Mouse (Mus musculus) bone marrow, adult 2 months (tissue): ENCODE data around the gene Ntng2. TPM values are rescaled to one million over a fixed set of nuclear protein-coding genes. Genes with fewer than 3 reads are reported as not detected.

Source experiments
- H3K27ac ChIP-seq: fragments of 200-500 bp; 2 replicates; pipeline ENCODE4 v1.5.1; 2012; ENCODE audit warnings: low read depth, mild to moderate bottlenecking, control low read depth, inconsistent platforms, low read length; ENCODE audit not compliant: control insufficient read depth, poor library complexity, insufficient read depth
- H3K4me1 ChIP-seq: fragments of 200-500 bp; 2 replicates; pipeline ENCODE4 v1.6.1; 2011; ENCODE audit warnings: low read length; ENCODE audit not compliant: control insufficient read depth, insufficient read depth
- H3K4me3 ChIP-seq: fragments of 200-500 bp; replicated peaks from 2 replicates; pipeline ENCODE3; 2011; ENCODE audit warnings: mild to moderate bottlenecking, low read depth, low read length, control low read depth; ENCODE audit not compliant: control insufficient read depth
- CTCF ChIP-seq: fragments of 200-500 bp; IDR thresholded peaks from 2 replicates; pipeline ENCODE4 v1.5.1; 2011; ENCODE audit warnings: low read length, control low read depth; ENCODE audit not compliant: control insufficient read depth, insufficient read depth
- POLR2A ChIP-seq: fragments of 200-500 bp; IDR thresholded peaks from 2 replicates; pipeline ENCODE4 v1.6.1; 2011; ENCODE audit warnings: low read depth, mild to moderate bottlenecking, control low read depth, low read length, borderline replicate concordance; ENCODE audit not compliant: control insufficient read depth
- WGBS: fragments of 180-500 bp; shearing (Covaris S2); methylation state at CpG from one replicate; pipeline ENCODE4 v1.1.7; 2018; 5-methylcytosine and 5-hydroxymethylcytosine counted together
- polyA plus RNA-seq: library from polyadenylated mRNA; stranded (reverse); fragments of >200 nt; gene quantifications from 2 replicates; pipeline ENCODE4 v1.2.4, GENCODE M21; 2011; ENCODE audit warnings: low replicate concordance; ENCODE audit not compliant: missing spikeins, insufficient read depth, insufficient read length

Ntng2 gene
- polyA plus RNA-seq, 1 experiment, result 30.8 TPM

- WGBS, result 49% methylated on average over 7 of the region's 7 CpGs
- TF ChIP-seq CTCF (no peak), POLR2A (no peak)
- peaks cover 5% of the 10 kb centered on the region; the same call in 1 of the 2 replicates for H3K4me1 ChIP-seq
- H3K4me3 ChIP-seq, result peak overlapping the region; percentile 14
- H3K27ac ChIP-seq, result peak overlapping the region; percentile 70
Observed at GRCm38 (mm10) chr2:29246891-29247290, 5.9 kb downstream of the Ntng2 start.

GRCm38 (mm10) chr2:29246275-29246674, 6.5 kb downstream of the Ntng2 start:
- H3K4me3 ChIP-seq, result no peak overlapping the region
- H3K27ac ChIP-seq, result no peak overlapping the region; the same call in 1 of the 2 replicates
- no peak for TF ChIP-seq POLR2A
- no peak for TF ChIP-seq CTCF
- peaks cover 5% of the 10 kb centered on the region; the same call in 1 of the 2 replicates for H3K4me1 ChIP-seq
- WGBS, result 85% methylated on average over 3 of the region's 3 CpGs

GRCm38 (mm10) chr2:29245341-29245779, 7.4 kb downstream of the Ntng2 start:
- WGBS, result 5% methylated on average over 10 of the region's 10 CpGs
- Histone ChIP-seq H3K4me3 (no peak overlapping the region), H3K27ac (no peak overlapping the region), H3K4me1 (peaks cover 5% of the 10 kb centered on the region; the same call in 1 of the 2 replicates)
- TF ChIP-seq CTCF (peak; percentile 71), POLR2A (no peak)

GRCm38 (mm10) chr2:29239329-29239728, 13.5 kb downstream of the Ntng2 start:
- no peak overlapping the region for H3K27ac ChIP-seq

GRCm38 (mm10) chr2:29237623-29238022, 15.2 kb downstream of the Ntng2 start:
- WGBS, result 34% methylated on average over 4 of the region's 4 CpGs
- H3K4me3 ChIP-seq, result no peak overlapping the region
- no peaks in the 10 kb centered on the region for H3K4me1 ChIP-seq

More at GRCm38 (mm10) chr2:29239329-29239728, 13.5 kb downstream of the Ntng2 start:
- TF ChIP-seq CTCF, result no peak
- no peak for TF ChIP-seq POLR2A
- Histone ChIP-seq H3K4me1 (no peaks in the 10 kb centered on the region), H3K4me3 (no peak overlapping the region)
- 81% methylated on average over 17 of the region's 17 CpGs for WGBS

GRCm38 (mm10) chr2:29235811-29236210, 17.0 kb downstream of the Ntng2 start:
- Histone ChIP-seq H3K4me1 (no peaks in the 10 kb centered on the region), H3K4me3 (no peak overlapping the region), H3K27ac (no peak overlapping the region)
- TF ChIP-seq CTCF (no peak), POLR2A (no peak)
- WGBS, result 84% methylated on average over 7 of the region's 7 CpGs

More at GRCm38 (mm10) chr2:29237623-29238022, 15.2 kb downstream of the Ntng2 start:
- TF ChIP-seq POLR2A, result no peak
- peak; percentile 81 for TF ChIP-seq CTCF
- H3K27ac ChIP-seq, result no peak overlapping the region

GRCm38 (mm10) chr2:29235026-29235425, 17.8 kb downstream of the Ntng2 start:
- 80% methylated on average over 3 of the region's 3 CpGs for WGBS
- TF ChIP-seq POLR2A (no peak), CTCF (no peak)
- H3K27ac ChIP-seq, result no peak overlapping the region
- no peak overlapping the region for H3K4me3 ChIP-seq
- H3K4me1 ChIP-seq, result no peaks in the 10 kb centered on the region

GRCm38 (mm10) chr2:29234002-29234401, 18.8 kb downstream of the Ntng2 start:
- 71% methylated on average over 4 of the region's 4 CpGs for WGBS
- TF ChIP-seq CTCF, result no peak
- no peak for TF ChIP-seq POLR2A
- Histone ChIP-seq H3K27ac (no peak overlapping the region), H3K4me1 (no peaks in the 10 kb centered on the region), H3K4me3 (no peak overlapping the region)

GRCm38 (mm10) chr2:29230191-29230835, 22.5 kb downstream of the Ntng2 start:
- WGBS, result 76% methylated on average over 9 of the region's 9 CpGs
- TF ChIP-seq CTCF, result no peak
- TF ChIP-seq POLR2A, result no peak
- Histone ChIP-seq H3K27ac (no peak overlapping the region), H3K4me3 (no peak overlapping the region), H3K4me1 (no peaks in the 10 kb centered on the region)
